Comparison of ENCODE assay signal across 15 mouse cellular contexts in genomic region chr16:11316748-11317147, GRCm38 (mm10). TPM values are rescaled to one million over a fixed set of nuclear protein-coding genes. Genes with fewer than 3 reads are reported as not detected.
DNase-seq lines count a peak whose midpoint lies in the region; TF ChIP-seq lines count a peak whose summit lies in the region.
"Had no signal": no experiment of that assay in that cellular context is flagged by ENCODE, and none has a peak within 500 bp of the region (broad histone marks: within the 10 kb centered on the region; RNA-seq: fewer than 3 reads in every experiment).

No protein-coding gene starts in this region.

- peak; percentile 63 for TF ChIP-seq CTCF in layer of hippocampus, adult 2 months (conservative IDR thresholded peaks at IDR 0.05)

- no peak for DNase-seq in layer of hippocampus, adult 2 months (ENCODE audit: low spot score in 2 of 2)
- DNase-seq in layer of hippocampus, postnatal 36 days, result no peak
- DNase-seq in thymus, postnatal 4 days, result peak; percentile 23
- no peak for DNase-seq in thymus, postnatal 10 days (ENCODE audit: low spot score in 2 of 2)
- DNase-seq in brain, adult 2 months (ENCODE audit: low read depth, low spot score), result peak; percentile 20
- no peak for DNase-seq in frontal cortex, postnatal 14 days (ENCODE audit: low spot score in 2 of 2)
- no peak for DNase-seq in MN1 (ENCODE audit: low spot score)
- DNase-seq: gastrocnemius, adult 2 months; right cerebral cortex, postnatal 14 days had no signal

- peak overlapping the region; percentile 32; the same call in 1 of the 2 replicates for H3K27ac ChIP-seq in layer of hippocampus, adult 2 months
- H3K27ac ChIP-seq: gastrocnemius, adult 2 months; hindbrain, embryonic 10.5 days; stomach, embryonic 15.5 days had no signal

- no peak overlapping the region for H3K4me3 ChIP-seq in layer of hippocampus, adult 2 months
- H3K4me3 ChIP-seq: gastrocnemius, adult 2 months; heart, embryonic 12.5 days; hindbrain, embryonic 10.5 days; stomach, embryonic 15.5 days had no signal

RNA-seq across cellular contexts. Expression of gene Tnfrsf17, which starts 3.1 kb away (rescaled TPM):
- total RNA-seq in layer of hippocampus, adult 2 months (2021), result not detected
- total RNA-seq in layer of hippocampus, postnatal 36 days (2021), result not detected
- total RNA-seq: G1E; gastrocnemius, adult 2 months; left cerebral cortex, postnatal 25 days; neutrophil, adult 5-6 weeks had no signal

RNA-seq across cellular contexts. Expression of gene Snx29, which starts 6.0 kb away (rescaled TPM):
- 10 to 100 TPM; 23.8 to 24.9 TPM for total RNA-seq in layer of hippocampus, adult 2 months (2021)
- total RNA-seq in layer of hippocampus, postnatal 36 days (2021), result 10 to 100 TPM; 23.4 to 31.6 TPM

Comparison
In these comparisons a context has a peak if more than half of its experiments do, and no peak if none do; other contexts are left out.
1. DNase-seq: peak in thymus, postnatal 4 days (single experiment) and brain, adult 2 months (single experiment); none in layer of hippocampus, adult 2 months (0 of 2), layer of hippocampus, postnatal 36 days (0 of 2), thymus, postnatal 10 days (0 of 2), frontal cortex, postnatal 14 days (0 of 2) and MN1 (single experiment).